Comparison of ENCODE assay signal across 29 mouse cellular contexts in genomic region chr1:87840411-87841208, GRCm38 (mm10). TPM values are rescaled to one million over a fixed set of nuclear protein-coding genes. Genes with fewer than 3 reads are reported as not detected.
A peak's percentile ranks its signal among the peaks of the same experiment; 100 is the strongest.
DNase-seq lines count a peak whose midpoint lies in the region; ATAC-seq and TF ChIP-seq lines count a peak whose summit lies in the region.
"Had no signal": no experiment of that assay in that cellular context is flagged by ENCODE, and none has a peak within 500 bp of the region (broad histone marks: within the 10 kb centered on the region; RNA-seq: fewer than 3 reads in every experiment).

No protein-coding gene starts in this region.

- no peak overlapping the region for H3K4me3 ChIP-seq in kidney, embryonic 14.5 days (ENCODE audit: low read length)
- H3K4me3 ChIP-seq in forebrain, embryonic 16.5 days (replicated peaks; ENCODE audit: low read length) = no peak overlapping the region
- H3K4me3 ChIP-seq in liver, postnatal 0 days (ENCODE audit: low read depth, low read length) = no peak overlapping the region
- H3K4me3 ChIP-seq: forebrain, embryonic 10.5 days; hindbrain, embryonic 15.5 days; layer of hippocampus, adult 2 months; limb, embryonic 13.5 days; liver, embryonic 12.5 days; midbrain, embryonic 12.5 days; neural tube, embryonic 13.5 days had no signal

- peak; percentile 50 for ATAC-seq in kidney, embryonic 14.5 days (ENCODE audit: low FRiP score, low TSS enrichment)
- ATAC-seq in forebrain, embryonic 16.5 days = no peak
- no peak for ATAC-seq in liver, postnatal 0 days
- ATAC-seq: activated CD4-positive, CD25-positive, alpha-beta regulatory T cell, adult 4 months; forebrain, postnatal 0 days; liver, embryonic 12.5 days had no signal

- H3K27me3 ChIP-seq in kidney, embryonic 14.5 days (ENCODE audit: control insufficient read depth, insufficient read depth, low read length) = no peaks in the 10 kb centered on the region
- no peaks in the 10 kb centered on the region for H3K27me3 ChIP-seq in forebrain, embryonic 16.5 days (replicated peaks; ENCODE audit: control insufficient read depth, insufficient read depth, low read length)
- no peaks in the 10 kb centered on the region for H3K27me3 ChIP-seq in liver, postnatal 0 days (ENCODE audit: insufficient read depth, low read length)
- H3K27me3 ChIP-seq: hindbrain, embryonic 15.5 days; limb, embryonic 13.5 days; midbrain, embryonic 12.5 days; neural tube, embryonic 13.5 days had no signal

- H3K4me2 ChIP-seq in kidney, embryonic 14.5 days (replicated peaks; ENCODE audit: low read depth, low read length) = no peak overlapping the region
- H3K4me2 ChIP-seq in forebrain, embryonic 16.5 days (ENCODE audit: low read length) = no peak overlapping the region
- no peak overlapping the region for H3K4me2 ChIP-seq in liver, postnatal 0 days (ENCODE audit: low read depth, low read length)
- H3K4me2 ChIP-seq: heart, embryonic 11.5 days; hindbrain, embryonic 15.5 days; limb, embryonic 13.5 days; liver, embryonic 12.5 days; midbrain, embryonic 12.5 days; neural tube, embryonic 13.5 days had no signal

- 39% methylated on average over 11 of the region's 11 CpGs for WGBS in kidney, embryonic 14.5 days
- 89% methylated on average over 11 of the region's 11 CpGs for WGBS in forebrain, embryonic 16.5 days
- 65% methylated on average over 11 of the region's 11 CpGs for WGBS in liver, postnatal 0 days (ENCODE audit: insufficient replicate concordance)

- H3K9ac ChIP-seq in kidney, embryonic 14.5 days (ENCODE audit: low read depth, low read length) = no peak overlapping the region
- H3K9ac ChIP-seq in forebrain, embryonic 16.5 days (replicated peaks; ENCODE audit: low read depth, low read length) = no peak overlapping the region
- no peak overlapping the region for H3K9ac ChIP-seq in liver, postnatal 0 days (replicated peaks)
- H3K9ac ChIP-seq: forebrain, postnatal 0 days; hindbrain, embryonic 15.5 days; limb, embryonic 13.5 days; liver, embryonic 12.5 days; midbrain, embryonic 12.5 days; neural tube, embryonic 13.5 days had no signal

- no peak for DNase-seq in kidney, postnatal 10 days
- DNase-seq in 3T3-L1 (ENCODE audit: low read depth, low spot score) = peak; percentile 77
- DNase-seq in NIH3T3 (ENCODE audit: low read depth) = peak; percentile 34
- peak; percentile 11 for DNase-seq in forelimb bud, embryonic 11.5 days (ENCODE audit: low read depth, low spot score)
- no peak for DNase-seq in liver, postnatal 0 days
- DNase-seq in layer of hippocampus, postnatal 10 days (ENCODE audit: low spot score in 2 of 2) = no peak
- DNase-seq: adrenal gland, adult 8-10 months; cerebellum, adult 11-12 months; cerebellum, postnatal 14 days; forebrain, postnatal 0 days; kidney, postnatal 25 days; lung, adult 2 months; lung, postnatal 14 days; right cerebral cortex, adult 18-20 months; right cerebral cortex, postnatal 4 days; thymus, adult 2 months; thymus, postnatal 4 days had no signal

- no peaks in the 10 kb centered on the region for H3K4me1 ChIP-seq in kidney, embryonic 14.5 days (ENCODE audit: control insufficient read depth, insufficient read depth, low read length)
- H3K4me1 ChIP-seq in forebrain, embryonic 16.5 days (replicated peaks; ENCODE audit: control insufficient read depth, insufficient read depth, low read length) = no peaks in the 10 kb centered on the region
- H3K4me1 ChIP-seq in liver, postnatal 0 days (ENCODE audit: insufficient read depth) = no peaks in the 10 kb centered on the region
- H3K4me1 ChIP-seq: hindbrain, embryonic 15.5 days; liver, embryonic 12.5 days; midbrain, embryonic 12.5 days; neural tube, embryonic 13.5 days had no signal

- no peaks in the 10 kb centered on the region for H3K36me3 ChIP-seq in kidney, embryonic 14.5 days (ENCODE audit: control insufficient read depth, insufficient read depth, low read length)
- H3K36me3 ChIP-seq in forebrain, embryonic 16.5 days (ENCODE audit: control insufficient read depth, insufficient read depth) = no peaks in the 10 kb centered on the region
- no peaks in the 10 kb centered on the region for H3K36me3 ChIP-seq in liver, postnatal 0 days (replicated peaks; ENCODE audit: insufficient read depth, low read length)
- H3K36me3 ChIP-seq: forebrain, embryonic 10.5 days; hindbrain, embryonic 15.5 days; limb, embryonic 13.5 days; liver, embryonic 12.5 days; midbrain, embryonic 12.5 days; neural tube, embryonic 13.5 days had no signal

- no peak for TF ChIP-seq EP300 in liver, postnatal 0 days (IDR thresholded peaks at IDR 0.05; ENCODE audit: low read depth)

- H3K9me3 ChIP-seq in kidney, embryonic 14.5 days (ENCODE audit: control insufficient read depth, low read length) = no peaks in the 10 kb centered on the region
- H3K9me3 ChIP-seq in forebrain, embryonic 16.5 days (ENCODE audit: control insufficient read depth, low read length) = no peaks in the 10 kb centered on the region
- no peaks in the 10 kb centered on the region for H3K9me3 ChIP-seq in liver, postnatal 0 days (ENCODE audit: low read length)
- H3K9me3 ChIP-seq: forebrain, embryonic 10.5 days; hindbrain, embryonic 15.5 days; limb, embryonic 13.5 days; liver, embryonic 12.5 days; midbrain, embryonic 12.5 days; neural tube, embryonic 13.5 days had no signal

- no peak for TF ChIP-seq CTCF in liver, postnatal 0 days (IDR thresholded peaks at IDR 0.05; ENCODE audit: low read depth)

- no peak overlapping the region for H3K27ac ChIP-seq in kidney, embryonic 14.5 days (ENCODE audit: low read depth, low read length)
- no peak overlapping the region for H3K27ac ChIP-seq in forebrain, embryonic 16.5 days (ENCODE audit: low read length)
- H3K27ac ChIP-seq in liver, postnatal 0 days (ENCODE audit: low read depth) = no peak overlapping the region
- H3K27ac ChIP-seq: forebrain, embryonic 10.5 days; hindbrain, embryonic 15.5 days; layer of hippocampus, adult 2 months; limb, embryonic 13.5 days; liver, embryonic 12.5 days; midbrain, embryonic 12.5 days; neural tube, embryonic 13.5 days; stomach, postnatal 0 days had no signal

RNA-seq across cellular contexts. Expression of gene Dgkd, which starts 12.5 kb away (rescaled TPM):
- 18.1 and 32.6 TPM in 2 replicates for polyA plus RNA-seq in kidney, embryonic 14.5 days (2014; fragmentation: Nextera tagmentation; extraction: Ambion mirVana)
- polyA plus RNA-seq in forebrain, embryonic 16.5 days (2015; fragmentation: Nextera tagmentation; extraction: Ambion mirVana) = 57.7 TPM in 2 replicates
- 8.3 and 9.1 TPM in 2 replicates for polyA plus RNA-seq in liver, postnatal 0 days (2015; fragmentation: Nextera tagmentation; extraction: Ambion mirVana)
- total RNA-seq in layer of hippocampus, postnatal 10 days (2021) = 100 to 1,000 TPM; 119 to 134 TPM

RNA-seq across cellular contexts. Expression of gene Sag, which starts 37.1 kb away (rescaled TPM):
- 2.6 and 3.7 TPM in 2 replicates for polyA plus RNA-seq in kidney, embryonic 14.5 days (2014; fragmentation: Nextera tagmentation; extraction: Ambion mirVana)
- polyA plus RNA-seq in forebrain, embryonic 16.5 days (2015; fragmentation: Nextera tagmentation; extraction: Ambion mirVana) = 1.4 and 1.9 TPM in 2 replicates
- polyA plus RNA-seq in liver, postnatal 0 days (2015; fragmentation: Nextera tagmentation; extraction: Ambion mirVana) = 0.17 and 0.42 TPM in 2 replicates
- 1 to 10 TPM; 1.8 to 2.2 TPM for total RNA-seq in layer of hippocampus, postnatal 10 days (2021)

Comparison
In these comparisons a context has a peak if more than half of its experiments do, and no peak if none do; other contexts are left out.
1. DNase-seq: peak in 3T3-L1 (single experiment), NIH3T3 (single experiment) and forelimb bud, embryonic 11.5 days (single experiment); none in kidney, postnatal 10 days (single experiment), liver, postnatal 0 days (single experiment) and layer of hippocampus, postnatal 10 days (0 of 2).